Mouse (Mus musculus) layer of hippocampus, adult 2 months (tissue): ENCODE results near the gene Cd24a. TPM values are rescaled to one million over a fixed set of nuclear protein-coding genes. Genes with fewer than 3 reads are reported as not detected.

Experiments
- DNase-seq, 2 experiments: peaks; one replicate each; pipeline ENCODE4 v3.0.0; 2022; ENCODE audit warnings: low spot score in 2 of 2
- H3K27ac ChIP-seq: fragments of 200-600 bp; 2 replicates; pipeline ENCODE4 v1.8.1; 2022
- H3K4me3 ChIP-seq: fragments of 200-600 bp; 2 replicates; pipeline ENCODE4 v1.8.1; 2022; ENCODE audit warnings: mild to moderate bottlenecking
- CTCF ChIP-seq: fragments of 200-600 bp; conservative IDR thresholded peaks from 2 replicates; pipeline ENCODE4 v1.8.1; 2022; ENCODE audit warnings: antibody characterized with exemption, mild to moderate bottlenecking, moderate library complexity
- total RNA-seq, 2 experiments: library from RNA; stranded (reverse); gene quantifications; 2 replicates each; pipeline ENCODE4 v1.2.3; 2021

Cd24a gene
- total RNA-seq, 2 experiments from 2014 or later, result 7.3 to 10.2 TPM

DNA sequence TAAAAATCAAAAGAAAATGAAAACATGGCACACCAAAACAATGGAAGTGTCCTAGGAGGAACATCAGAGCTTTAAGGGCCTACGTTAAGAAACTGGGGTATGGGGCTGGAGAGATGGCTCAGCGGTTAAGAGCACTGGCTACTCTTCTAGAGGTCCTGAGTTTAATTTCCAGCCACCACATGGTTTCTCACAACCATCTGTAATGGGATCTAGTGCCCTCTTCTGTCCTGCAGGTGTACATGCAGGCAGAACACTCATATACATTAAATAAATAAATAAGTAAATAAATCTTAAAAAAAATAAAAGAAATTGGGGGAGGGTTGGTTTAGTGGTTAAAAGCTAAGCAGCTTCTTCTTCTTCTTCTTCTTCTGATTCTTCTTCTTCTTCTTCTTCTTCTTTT, 16.8 kb upstream of the Cd24a start:
- Histone ChIP-seq H3K4me3 (no peak overlapping the region), H3K27ac (no peak overlapping the region)
- TF ChIP-seq CTCF, result no peak
- no peak for DNase-seq

GRCm38 (mm10) chr10:43574352-43574751, 3.7 kb upstream of the Cd24a start:
- Histone ChIP-seq H3K27ac (no peak overlapping the region), H3K4me3 (no peak overlapping the region)
- no peak for TF ChIP-seq CTCF
- no peak for DNase-seq

DNA sequence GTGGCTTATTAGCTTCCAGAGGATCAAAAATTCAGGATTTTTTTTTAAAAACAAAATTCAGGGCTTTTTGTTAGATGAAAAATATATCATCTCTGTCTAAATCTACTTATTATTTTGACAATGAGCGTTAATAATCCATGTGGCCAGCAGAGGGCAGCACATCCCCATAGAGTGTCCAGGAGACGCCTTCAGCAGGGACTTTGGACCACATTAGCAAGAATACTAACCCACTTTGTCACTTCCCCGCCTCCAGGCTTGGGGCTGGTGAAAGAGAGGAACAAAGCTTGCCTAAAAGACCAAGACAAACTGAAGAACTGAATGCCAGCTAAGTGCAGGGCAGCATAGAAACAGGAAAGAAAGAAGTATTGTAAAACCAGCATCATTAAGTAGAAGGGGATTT, 3.1 kb upstream of the Cd24a start:
- Histone ChIP-seq H3K27ac (no peak overlapping the region), H3K4me3 (no peak overlapping the region)
- TF ChIP-seq CTCF, result peak; percentile 90
- DNase-seq, result peak; percentile 73 to 86

- no peak for DNase-seq
- no peak for TF ChIP-seq CTCF
- H3K4me3 ChIP-seq, result no peak overlapping the region; the same call in 1 of the 2 replicates
- no peak overlapping the region for H3K27ac ChIP-seq
Observed at GRCm38 (mm10) chr10:43577299-43577996, 636 bp upstream of the Cd24a start.

GRCm38 (mm10) chr10:43578366-43578753, 276 bp downstream of the Cd24a start:
- H3K27ac ChIP-seq, result no peak overlapping the region
- DNase-seq, result no peak

GRCm38 (mm10) chr10:43578754-43579380, 783 bp downstream of the Cd24a start:
- TF ChIP-seq CTCF, result no peak
- H3K27ac ChIP-seq, result no peak overlapping the region
- H3K4me3 ChIP-seq, result peak overlapping the region; percentile 60
- no peak for DNase-seq

More at GRCm38 (mm10) chr10:43578366-43578753, 276 bp downstream of the Cd24a start:
- peak overlapping the region; percentile 60 for H3K4me3 ChIP-seq
- TF ChIP-seq CTCF, result no peak

DNA sequence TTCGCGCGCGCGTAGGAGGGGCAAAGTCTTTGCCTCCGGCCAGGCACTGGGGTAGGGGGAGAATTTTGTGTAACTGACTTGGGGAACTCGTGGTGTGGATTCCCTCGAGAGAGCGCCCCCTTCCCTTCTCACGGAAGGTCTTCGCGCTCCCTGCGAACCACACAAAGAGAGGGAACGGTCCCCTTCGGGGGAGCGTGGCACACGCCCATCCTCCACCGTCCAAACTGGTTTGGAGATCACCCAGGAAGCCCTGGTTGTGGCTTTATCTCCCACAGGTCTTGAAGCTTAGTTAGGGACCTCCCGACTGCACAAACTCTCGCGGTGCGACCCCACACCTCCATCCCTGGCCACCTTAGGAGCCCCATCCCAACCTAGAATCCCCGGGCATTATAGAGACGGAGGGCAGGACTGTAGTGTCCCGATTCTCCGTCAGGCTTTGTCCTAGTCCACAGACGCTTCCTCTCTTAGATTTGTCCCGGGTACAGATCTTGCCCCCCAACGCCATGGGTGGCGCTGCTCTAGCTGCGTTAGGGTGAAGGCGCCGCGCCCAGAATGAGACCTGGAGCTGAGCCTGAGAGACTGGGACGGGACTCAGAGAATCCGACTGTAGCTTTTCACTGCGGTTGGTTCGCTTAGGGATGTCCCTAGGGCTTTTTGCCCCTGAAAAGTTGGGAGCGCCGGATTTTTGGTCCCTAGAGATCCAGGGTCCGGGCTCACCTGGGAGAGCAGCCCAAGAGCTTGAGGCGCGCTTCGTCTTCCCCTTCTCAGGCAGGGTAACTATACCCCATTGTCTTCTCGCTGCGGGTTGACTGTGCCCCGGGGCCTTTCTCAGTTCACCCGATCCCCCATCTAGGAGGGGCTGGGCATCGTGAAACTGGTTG, 1.5 kb downstream of the Cd24a start:
- Histone ChIP-seq H3K27ac (no peak overlapping the region), H3K4me3 (peak overlapping the region; percentile 60)
- DNase-seq, result no peak
- TF ChIP-seq CTCF, result no peak

GRCm38 (mm10) chr10:43580649-43581078, 2.6 kb downstream of the Cd24a start:
- no peak for DNase-seq
- no peak for TF ChIP-seq CTCF
- H3K27ac ChIP-seq, result no peak overlapping the region
- H3K4me3 ChIP-seq, result peak overlapping the region; percentile 38

GRCm38 (mm10) chr10:43581260-43581659, 3.2 kb downstream of the Cd24a start:
- H3K4me3 ChIP-seq, result no peak overlapping the region; the same call in 1 of the 2 replicates
- TF ChIP-seq CTCF, result no peak
- DNase-seq, result no peak
- no peak overlapping the region for H3K27ac ChIP-seq

- no peak for DNase-seq
- H3K4me3 ChIP-seq, result no peak overlapping the region
- no peak for TF ChIP-seq CTCF
- no peak overlapping the region for H3K27ac ChIP-seq
Observed at GRCm38 (mm10) chr10:43584538-43584937, 6.5 kb downstream of the Cd24a start.

DNA sequence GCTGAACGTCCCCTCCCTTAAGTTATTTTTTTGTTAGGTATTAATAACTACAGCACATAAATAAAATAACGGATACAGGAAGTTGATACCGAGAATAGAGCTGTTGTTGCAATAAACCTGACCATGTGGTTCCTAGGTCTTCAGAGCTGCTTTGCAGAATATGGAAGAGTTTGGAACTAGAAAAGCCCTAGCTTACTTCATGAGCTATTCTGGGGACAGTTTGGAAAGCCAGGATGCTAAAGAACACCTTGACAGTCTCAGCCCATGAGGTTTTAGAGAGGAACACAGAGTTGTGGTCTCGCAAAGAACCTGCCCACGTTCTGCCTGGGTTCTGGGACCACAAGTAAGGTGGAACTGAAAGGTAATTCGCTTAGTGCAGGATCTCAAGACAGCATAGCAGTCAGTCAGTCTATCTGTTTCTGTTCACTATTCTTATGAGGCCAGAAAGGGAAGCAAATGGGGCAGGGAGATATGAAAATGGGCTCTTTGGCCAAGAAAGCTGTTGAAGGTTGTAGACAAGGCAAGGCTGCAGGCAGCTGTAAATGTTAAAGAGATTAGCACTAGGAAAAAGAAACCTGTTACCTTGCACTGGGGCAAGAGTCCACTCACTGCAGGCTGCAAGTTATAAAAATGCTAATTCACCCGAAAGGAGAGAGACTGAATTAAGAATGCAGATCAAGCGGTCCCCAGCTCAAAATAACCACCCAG, 10.5 kb downstream of the Cd24a start:
- H3K27ac ChIP-seq, result no peak overlapping the region
- H3K4me3 ChIP-seq, result no peak overlapping the region
- DNase-seq, result no peak
- no peak for TF ChIP-seq CTCF

GRCm38 (mm10) chr10:43591477-43591876, 13.4 kb downstream of the Cd24a start:
- no peak for DNase-seq
- TF ChIP-seq CTCF, result no peak

More at GRCm38 (mm10) chr10:43591477-43591876, 13.4 kb downstream of the Cd24a start:
- Histone ChIP-seq H3K4me3 (no peak overlapping the region), H3K27ac (no peak overlapping the region)
